Mouse (Mus musculus): ENCODE data around the gene Vrk1.

DNA sequence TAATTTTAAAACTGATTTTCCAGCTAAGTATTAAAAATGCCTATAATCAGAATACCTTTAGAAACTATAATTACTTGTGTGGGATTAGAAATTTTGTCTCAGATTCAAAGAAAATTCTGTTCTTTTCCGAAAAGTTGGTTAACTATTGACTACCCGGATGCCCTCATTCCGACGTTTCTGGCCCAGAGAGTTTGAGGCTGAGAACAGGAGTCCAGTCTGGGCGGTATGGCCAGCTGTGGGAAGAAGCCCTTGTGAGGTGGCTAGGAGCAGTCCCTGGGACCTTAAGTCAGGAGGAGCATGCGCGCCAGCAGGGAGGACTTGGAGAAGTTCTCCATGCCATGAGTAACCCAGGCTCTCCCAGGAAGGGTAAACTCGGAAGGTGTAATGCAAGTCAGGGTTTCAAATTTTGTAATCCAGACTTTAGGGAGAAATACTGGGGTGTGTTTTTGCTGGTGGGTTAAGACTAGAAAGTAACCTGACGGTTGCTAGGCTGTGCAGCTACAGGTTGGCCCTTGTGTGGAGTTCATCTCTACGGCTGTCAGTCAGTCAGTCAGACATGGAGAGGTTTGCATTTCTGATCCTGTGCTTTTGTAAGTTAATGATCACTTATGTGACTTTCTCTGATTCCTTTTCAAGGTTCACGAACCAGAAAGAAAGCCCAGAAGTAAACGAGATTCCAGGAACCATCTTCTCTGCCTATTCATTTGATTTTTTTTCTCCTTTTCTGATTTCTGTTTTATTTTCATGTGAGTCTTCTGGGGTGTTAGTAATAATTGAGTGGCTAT is 64.5 kb downstream of the Vrk1 start:
- TF ChIP-seq CTCF (IDR thresholded peaks at IDR 0.05; ENCODE audit: borderline replicate concordance, control insufficient read depth, extremely low read depth, insufficient read depth, low read length, poor library complexity) (no peak), POLR2A (IDR thresholded peaks at IDR 0.05; ENCODE audit: control insufficient read depth, extremely low read depth, insufficient read depth, low read length, poor library complexity) (no peak)

Data from thymus, adult 2 months (tissue).